Mouse (Mus musculus) heart, postnatal 0 days (tissue): ENCODE measurements at regions not wholly inside any gene's neighbourhood (a gene's known extent, or its start where the extent isn't known, plus 50 kb on each side); places are given as distances from the start of the nearest gene placed in this dataset.

Experiments used
- ATAC-seq: fragments of 200-750 bp; cut with Nextera tagmentation; 2 replicates; pipeline ENCODE4 v1.8.0; 2017; ENCODE audit warnings: low read depth, moderate number of reproducible peaks, moderate library complexity; ENCODE audit not compliant: insufficient read depth
- DNase-seq: peaks from one replicate; pipeline ENCODE4 v3.0.0-alpha.2; 2016; ENCODE audit warnings: low spot score
- H3K27ac ChIP-seq: fragments of 300-500 bp; sonication (generic); 2 replicates; pipeline ENCODE4 v1.5.1; 2014; ENCODE audit warnings: low read depth, mild to moderate bottlenecking
- H3K27me3 ChIP-seq: fragments of 300-500 bp; sonication (generic); 2 replicates; pipeline ENCODE4 v1.6.1; 2014; ENCODE audit warnings: low read length, mixed read lengths; ENCODE audit not compliant: control insufficient read depth, insufficient read depth
- H3K36me3 ChIP-seq: fragments of 300-500 bp; sonication (generic); replicated peaks from 2 replicates; pipeline ENCODE4 v1.6.1; 2014; ENCODE audit warnings: low read length, mixed read lengths; ENCODE audit not compliant: control insufficient read depth, insufficient read depth
- H3K4me1 ChIP-seq: fragments of 300-500 bp; sonication (generic); 2 replicates; pipeline ENCODE4 v1.6.1; 2014; ENCODE audit warnings: antibody characterized with exemption; ENCODE audit not compliant: control insufficient read depth, insufficient read depth
- H3K4me2 ChIP-seq: fragments of 300-500 bp; sonication (generic); 2 replicates; pipeline ENCODE4 v1.6.1; 2014; ENCODE audit warnings: low read depth, mild to moderate bottlenecking, low read length, moderate library complexity
- H3K4me3 ChIP-seq: fragments of 300-500 bp; sonication (generic); 2 replicates; pipeline ENCODE4 v1.5.1; 2014; ENCODE audit warnings: low read depth, low read length
- H3K9ac ChIP-seq: fragments of 300-500 bp; sonication (generic); replicated peaks from 2 replicates; pipeline ENCODE4 v1.6.1; 2014; ENCODE audit warnings: low read depth, low read length, mixed read lengths
- H3K9me3 ChIP-seq: fragments of 300-500 bp; sonication (generic); replicated peaks from 2 replicates; pipeline ENCODE4 v1.6.1; 2016; ENCODE audit warnings: low read length; ENCODE audit not compliant: control insufficient read depth
- CTCF ChIP-seq: IDR thresholded peaks from 2 replicates; pipeline ENCODE4 v1.5.1; 2016; ENCODE audit warnings: antibody characterized with exemption, control low read depth, low read depth
- EP300 ChIP-seq: IDR thresholded peaks from 2 replicates; pipeline ENCODE4 v1.6.1; 2016; ENCODE audit warnings: antibody characterized with exemption, low read depth
- WGBS: fragments of 180-500 bp; shearing (Covaris S2); extraction: QIAGEN DNeasy Blood & Tissue Kit; methylation state at CpG from one replicate; pipeline ENCODE4 v1.1.7; 2014; 5-methylcytosine and 5-hydroxymethylcytosine counted together

DNA sequence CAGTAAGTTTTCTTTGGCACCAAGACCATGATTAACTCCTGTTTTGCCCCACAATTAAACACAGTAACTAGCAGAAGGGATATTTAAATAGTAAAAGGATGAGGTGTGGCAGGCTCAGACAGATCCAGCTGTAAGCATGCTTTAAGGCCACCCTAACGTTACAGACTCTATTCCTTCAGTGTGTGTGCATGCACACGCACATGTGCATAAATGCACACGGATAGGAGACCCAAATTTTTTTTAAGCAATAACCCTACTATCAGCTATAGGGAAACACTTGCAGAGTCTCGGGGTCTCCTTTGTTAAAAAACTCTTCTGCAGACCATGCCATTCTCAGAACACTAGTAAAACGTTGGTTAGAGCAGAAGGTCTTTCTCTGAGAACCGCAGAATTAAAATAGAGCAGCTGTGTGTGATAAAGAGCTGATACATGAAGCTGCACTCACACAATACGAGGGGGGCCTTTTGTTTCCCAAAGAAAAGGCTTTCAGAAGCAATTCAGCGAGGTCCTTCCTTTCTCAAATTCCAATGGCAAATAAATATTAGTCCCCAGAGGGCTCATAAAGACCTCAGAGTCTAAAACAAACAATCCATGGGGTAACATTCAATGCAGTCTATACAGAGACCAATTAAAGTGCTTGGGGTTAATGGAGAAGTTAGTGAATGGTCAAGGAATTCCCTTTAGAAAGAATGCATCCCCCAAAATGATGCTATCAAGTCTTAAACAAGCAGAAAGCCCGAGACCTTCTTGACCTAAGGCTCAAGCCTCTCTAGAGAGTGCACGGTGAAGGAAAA is 300.3 kb upstream of the Cd180 start:
- no peaks in the 10 kb centered on the region for H3K9me3 ChIP-seq
- no peak overlapping the region for H3K4me2 ChIP-seq
- DNase-seq = no peak
- H3K27me3 ChIP-seq = no peaks in the 10 kb centered on the region
- H3K27ac ChIP-seq = peak overlapping the region; percentile 71
- no peak for ATAC-seq
- no peak overlapping the region for H3K4me3 ChIP-seq
- WGBS = 49% methylated on average over 10 of the region's 10 CpGs
- TF ChIP-seq EP300 (no peak), CTCF (no peak)
- H3K9ac ChIP-seq = no peak overlapping the region
- peaks cover 14% of the 10 kb centered on the region for H3K4me1 ChIP-seq
- H3K36me3 ChIP-seq = no peaks in the 10 kb centered on the region

DNA sequence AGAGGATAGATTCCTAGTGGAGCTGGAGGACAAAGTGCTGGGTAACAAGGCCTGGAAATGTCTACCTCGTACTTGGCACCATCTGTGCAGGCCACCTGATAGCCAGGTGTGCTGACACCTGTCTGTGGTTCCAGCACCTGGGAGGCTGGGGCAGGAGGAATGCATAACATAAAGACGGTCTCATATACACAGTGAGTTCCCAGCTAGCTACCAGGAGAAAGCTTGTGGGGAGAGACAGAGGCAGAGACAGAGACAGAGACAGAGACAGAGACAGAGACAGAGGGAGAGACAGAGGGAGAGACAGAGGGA is 299.7 kb upstream of the Cd180 start:
- H3K27me3 ChIP-seq = no peaks in the 10 kb centered on the region
- ATAC-seq (no peak), DNase-seq (no peak)
- no peak overlapping the region for H3K4me3 ChIP-seq
- no peak overlapping the region for H3K9ac ChIP-seq
- no peak overlapping the region for H3K4me2 ChIP-seq
- H3K36me3 ChIP-seq = no peaks in the 10 kb centered on the region
- peaks cover 14% of the 10 kb centered on the region for H3K4me1 ChIP-seq
- 78% methylated on average over 2 of the region's 2 CpGs for WGBS
- H3K27ac ChIP-seq = no peak overlapping the region
- H3K9me3 ChIP-seq = no peaks in the 10 kb centered on the region
- TF ChIP-seq EP300 (no peak), CTCF (no peak)

DNA sequence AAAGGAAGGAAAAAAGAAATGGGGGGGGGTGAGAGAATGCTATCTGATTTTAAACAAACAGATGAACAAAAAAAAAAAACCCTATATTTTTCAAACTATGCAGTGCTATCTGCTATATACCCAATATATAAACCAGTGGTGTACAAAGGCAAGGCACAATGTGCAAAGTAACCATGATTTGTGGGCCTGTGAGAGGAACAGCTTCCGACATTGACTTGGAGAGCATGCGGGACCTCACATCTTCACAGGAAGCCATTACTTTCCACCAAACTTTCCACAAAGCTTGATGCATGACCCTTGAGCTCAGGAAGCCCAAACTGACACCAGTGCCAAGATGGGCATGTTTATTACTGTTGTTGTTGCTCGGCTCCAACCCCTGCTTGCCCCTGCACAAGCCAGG is 299.3 kb upstream of the Cd180 start:
- 87% methylated on average over 3 of the region's 3 CpGs for WGBS

DNA sequence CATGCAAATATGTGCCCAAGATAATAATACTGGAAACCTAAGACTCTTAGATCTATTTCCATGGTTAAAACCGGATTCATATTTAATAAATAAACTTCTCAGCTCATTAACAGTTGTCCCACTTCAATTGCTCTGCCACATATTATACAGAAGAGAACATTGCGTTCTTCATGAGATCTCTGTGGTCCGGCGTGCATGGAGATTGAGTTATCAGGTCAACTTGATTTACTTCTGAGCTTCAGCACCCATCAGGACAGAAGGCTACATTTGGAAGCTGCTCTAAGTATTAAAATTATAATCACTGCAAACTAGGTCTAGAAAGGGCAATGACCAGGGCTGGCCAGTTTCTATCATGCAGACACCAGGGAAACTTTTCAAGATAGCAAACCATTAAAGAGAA is 295.9 kb upstream of the Cd180 start:
- TF ChIP-seq CTCF = no peak
- TF ChIP-seq EP300 = no peak
- ATAC-seq (no peak), DNase-seq (no peak)
- Histone ChIP-seq H3K4me1 (peaks cover 11% of the 10 kb centered on the region), H3K4me2 (no peak overlapping the region), H3K36me3 (no peaks in the 10 kb centered on the region), H3K9ac (no peak overlapping the region), H3K4me3 (no peak overlapping the region), H3K9me3 (no peaks in the 10 kb centered on the region), H3K27ac (no peak overlapping the region), H3K27me3 (no peaks in the 10 kb centered on the region)
- 89% methylated on average over 4 of the region's 4 CpGs for WGBS

More for the DNA sequence above, 299.3 kb upstream of the Cd180 start:
- Histone ChIP-seq H3K9me3 (no peaks in the 10 kb centered on the region), H3K9ac (no peak overlapping the region), H3K27ac (no peak overlapping the region), H3K36me3 (no peaks in the 10 kb centered on the region), H3K4me3 (no peak overlapping the region), H3K4me1 (peaks cover 14% of the 10 kb centered on the region), H3K4me2 (no peak overlapping the region), H3K27me3 (no peaks in the 10 kb centered on the region)
- TF ChIP-seq EP300 = no peak
- TF ChIP-seq CTCF = no peak
- ATAC-seq = no peak
- no peak for DNase-seq

DNA sequence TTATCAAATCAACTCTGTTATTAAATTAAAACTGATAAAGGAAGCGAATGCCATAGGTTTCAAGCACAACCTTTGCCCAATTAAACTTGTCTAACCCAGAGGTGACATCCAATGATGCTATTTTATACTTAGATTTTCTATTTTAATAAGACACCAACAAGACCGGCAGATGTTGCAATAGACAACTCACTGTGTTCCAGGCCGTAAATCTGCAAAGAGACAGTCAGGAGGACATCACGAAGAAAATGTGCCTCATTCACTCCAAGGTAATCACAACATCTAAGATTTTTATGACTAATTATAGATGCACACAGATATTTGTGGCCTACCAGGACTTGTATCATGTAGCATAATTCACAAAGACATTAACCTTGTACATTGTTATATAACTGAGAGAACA is 281.5 kb upstream of the Cd180 start:
- no peak overlapping the region for H3K27ac ChIP-seq
- DNase-seq (no peak), ATAC-seq (no peak)
- no peaks in the 10 kb centered on the region for H3K36me3 ChIP-seq
- WGBS = 84% methylated on average over 4 of the region's 4 CpGs
- no peaks in the 10 kb centered on the region for H3K27me3 ChIP-seq
- TF ChIP-seq EP300 (no peak), CTCF (no peak)
- H3K4me1 ChIP-seq = no peaks in the 10 kb centered on the region
- H3K9ac ChIP-seq = no peak overlapping the region
- no peaks in the 10 kb centered on the region for H3K9me3 ChIP-seq
- H3K4me3 ChIP-seq = no peak overlapping the region
- H3K4me2 ChIP-seq = no peak overlapping the region

DNA sequence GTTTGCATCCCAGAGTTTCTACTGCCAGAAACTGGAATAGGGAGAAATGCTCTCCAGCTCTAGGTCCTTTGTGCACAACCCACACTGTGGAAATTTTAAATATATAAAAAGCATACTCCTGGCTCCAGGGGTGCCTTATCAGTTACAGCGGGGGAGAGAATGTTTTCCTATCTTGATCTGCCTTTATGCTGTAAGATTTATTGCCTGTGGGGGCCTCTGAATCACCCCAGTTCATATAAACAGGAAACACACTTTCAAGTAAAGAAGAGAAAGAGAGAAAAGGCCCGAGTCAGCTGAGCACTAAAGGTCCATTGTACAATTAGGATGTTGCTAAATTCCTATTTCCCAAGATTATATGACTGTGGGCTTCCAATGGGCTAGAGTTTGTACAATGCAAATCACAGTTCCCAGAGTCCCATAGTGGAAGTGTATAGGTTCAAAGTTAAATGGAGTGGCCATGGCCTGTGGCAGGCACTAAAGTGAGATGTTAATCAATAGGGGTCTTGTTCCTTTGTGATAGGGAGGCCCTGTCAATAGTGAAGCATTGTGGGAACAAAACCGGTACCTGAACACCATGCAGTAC is 258.9 kb upstream of the Cd180 start:
- 52% methylated on average over 3 of the region's 3 CpGs for WGBS
- ATAC-seq (no peak), DNase-seq (no peak)
- no peaks in the 10 kb centered on the region; the same call in 1 of the 2 replicates for H3K4me1 ChIP-seq
- H3K9ac ChIP-seq = no peak overlapping the region
- H3K9me3 ChIP-seq = no peaks in the 10 kb centered on the region
- H3K4me3 ChIP-seq = no peak overlapping the region
- H3K27me3 ChIP-seq = no peaks in the 10 kb centered on the region
- no peak overlapping the region for H3K27ac ChIP-seq
- no peak for TF ChIP-seq CTCF
- TF ChIP-seq EP300 = no peak
- no peak overlapping the region for H3K4me2 ChIP-seq
- H3K36me3 ChIP-seq = no peaks in the 10 kb centered on the region
